Mouse (Mus musculus) small intestine, adult 2 months (tissue): ENCODE results near the gene Cyp2f2. TPM values are rescaled to one million over a fixed set of nuclear protein-coding genes. Genes with fewer than 3 reads are reported as not detected.
A peak's percentile ranks its signal among the peaks of the same experiment; 100 is the strongest.

Source experiments
- H3K27ac ChIP-seq: fragments of 200-500 bp; 2 replicates; pipeline ENCODE4 v1.5.1; 2012; ENCODE audit warnings: low read depth, low read length, control low read depth, inconsistent platforms; ENCODE audit not compliant: insufficient read depth
- H3K27me3 ChIP-seq: fragments of 200-500 bp; 2 replicates; pipeline ENCODE4 v1.6.1; 2012; ENCODE audit warnings: mild to moderate bottlenecking, moderate library complexity, low read length, inconsistent platforms; ENCODE audit not compliant: control insufficient read depth, insufficient read depth
- H3K36me3 ChIP-seq: fragments of 200-500 bp; 2 replicates; pipeline ENCODE4 v1.6.1; 2012; ENCODE audit warnings: mild to moderate bottlenecking, low read length, control low read depth, inconsistent platforms; ENCODE audit not compliant: control insufficient read depth, insufficient read depth
- H3K4me1 ChIP-seq: fragments of 200-500 bp; 2 replicates; pipeline ENCODE4 v1.6.1; 2012; ENCODE audit warnings: low read length, inconsistent platforms, mixed read lengths; ENCODE audit not compliant: control insufficient read depth, insufficient read depth, insufficient read length
- H3K4me3 ChIP-seq: fragments of 200-500 bp; 2 replicates; pipeline ENCODE4 v1.5.1; 2012; ENCODE audit warnings: low read depth, mild to moderate bottlenecking, control low read depth, inconsistent platforms, low read length, moderate library complexity
- CTCF ChIP-seq: fragments of 200-500 bp; IDR thresholded peaks from 2 replicates; pipeline ENCODE4 v1.5.1; 2012; ENCODE audit warnings: low read depth, mild to moderate bottlenecking, control low read depth, inconsistent platforms, low read length, moderate library complexity, mixed read lengths; ENCODE audit not compliant: insufficient replicate concordance, insufficient read length; ENCODE audit errors: extremely low read depth
- POLR2A ChIP-seq: fragments of 200-500 bp; IDR thresholded peaks from 2 replicates; pipeline ENCODE4 v1.6.1; 2012; ENCODE audit warnings: low read depth, mild to moderate bottlenecking, control low read depth, inconsistent platforms, low read length, moderate library complexity
- WGBS: fragments of 180-500 bp; shearing (Covaris S2); methylation state at CpG from one replicate; pipeline ENCODE4 v1.1.7; 2018; 5-methylcytosine and 5-hydroxymethylcytosine counted together
- polyA plus RNA-seq: library from polyadenylated mRNA; depleted of rRNA; stranded (reverse); fragments of >200 nt; gene quantifications from 2 replicates; pipeline ENCODE4 v1.2.3, GENCODE M21; 2012

Gene Cyp2f2
- polyA plus RNA-seq, 1 experiment: 0.30 TPM

GRCm38 (mm10) chr7:27136410-27136996 is 16.8 kb downstream of the Cyp2f2 start:
- H3K4me1 ChIP-seq: peaks cover 4% of the 10 kb centered on the region
- no peaks in the 10 kb centered on the region for H3K27me3 ChIP-seq
- TF ChIP-seq POLR2A (no peak), CTCF (no peak)
- H3K27ac ChIP-seq: no peak overlapping the region
- 55% methylated on average over 8 of the region's 8 CpGs for WGBS
- H3K4me3 ChIP-seq: no peak overlapping the region
- no peaks in the 10 kb centered on the region for H3K36me3 ChIP-seq

GRCm38 (mm10) chr7:27153205-27153764 is 33.6 kb downstream of the Cyp2f2 start, which contains the start of gene Cyp2t4:
Gene Cyp2t4, plus strand, starts transcription at chr7:27153714.
- 13% methylated on average over 10 of the region's 10 CpGs for WGBS
- no peak for TF ChIP-seq CTCF
- no peak for TF ChIP-seq POLR2A
- peaks cover 3% of the 10 kb centered on the region; the same call in 1 of the 2 replicates for H3K4me1 ChIP-seq
- no peaks in the 10 kb centered on the region for H3K27me3 ChIP-seq
- H3K27ac ChIP-seq: no peak within 1 kb of the TSS
- peaks cover 11% of the 10 kb centered on the region for H3K36me3 ChIP-seq
- no peak within 1 kb of the TSS for H3K4me3 ChIP-seq

GRCm38 (mm10) chr7:27156005-27156404 is 36.3 kb downstream of the Cyp2f2 start:
- TF ChIP-seq POLR2A (no peak), CTCF (no peak)
- Histone ChIP-seq H3K27me3 (no peaks in the 10 kb centered on the region), H3K4me3 (no peak overlapping the region), H3K36me3 (peaks cover 24% of the 10 kb centered on the region), H3K4me1 (peaks cover 12% of the 10 kb centered on the region; the same call in 1 of the 2 replicates), H3K27ac (no peak overlapping the region)
- 79% methylated on average over 13 of the region's 13 CpGs for WGBS

- H3K27me3 ChIP-seq: no peaks in the 10 kb centered on the region
- WGBS: 96% methylated on average over 9 of the region's 9 CpGs
- peaks cover 24% of the 10 kb centered on the region for H3K36me3 ChIP-seq
- H3K4me3 ChIP-seq: no peak overlapping the region
- peaks cover 17% of the 10 kb centered on the region; the same call in 1 of the 2 replicates for H3K4me1 ChIP-seq
- no peak for TF ChIP-seq CTCF
- no peak for TF ChIP-seq POLR2A
- no peak overlapping the region for H3K27ac ChIP-seq
These were observed 38.5 kb downstream of the Cyp2f2 start for GRCm38 (mm10) chr7:27158171-27158570.

- 97% methylated on average over 6 of the region's 6 CpGs for WGBS
- Histone ChIP-seq H3K4me1 (peaks cover 18% of the 10 kb centered on the region), H3K27me3 (no peaks in the 10 kb centered on the region), H3K4me3 (no peak overlapping the region), H3K27ac (no peak overlapping the region), H3K36me3 (peaks cover 24% of the 10 kb centered on the region)
- TF ChIP-seq CTCF: no peak
- TF ChIP-seq POLR2A: no peak
These were observed 39.5 kb downstream of the Cyp2f2 start for GRCm38 (mm10) chr7:27159256-27159655.

GRCm38 (mm10) chr7:27159882-27160281 is 40.2 kb downstream of the Cyp2f2 start:
- WGBS: 7% methylated on average over 8 of the region's 8 CpGs
- 0 out of 2 replicates have a peak overlapping the region, but pooled peaks have one; percentile 17 for H3K27ac ChIP-seq
- TF ChIP-seq CTCF (peak; percentile 92), POLR2A (no peak)
- peaks cover 24% of the 10 kb centered on the region for H3K36me3 ChIP-seq
- no peaks in the 10 kb centered on the region for H3K27me3 ChIP-seq
- no peak overlapping the region for H3K4me3 ChIP-seq
- peaks cover 23% of the 10 kb centered on the region for H3K4me1 ChIP-seq

GRCm38 (mm10) chr7:27160921-27161320 is 41.2 kb downstream of the Cyp2f2 start:
- peaks cover 32% of the 10 kb centered on the region for H3K4me1 ChIP-seq
- H3K36me3 ChIP-seq: peaks cover 24% of the 10 kb centered on the region
- 76% methylated on average over 3 of the region's 3 CpGs for WGBS
- no peak overlapping the region for H3K4me3 ChIP-seq
- H3K27me3 ChIP-seq: no peaks in the 10 kb centered on the region
- no peak overlapping the region for H3K27ac ChIP-seq
- TF ChIP-seq CTCF (no peak), POLR2A (no peak)
